Mouse (Mus musculus): ENCODE results near the gene Calhm5.

- no peak for TF ChIP-seq CTCF (IDR thresholded peaks at IDR 0.05; ENCODE audit: extremely low read depth, insufficient read depth, insufficient read length, insufficient replicate concordance)
- TF ChIP-seq POLR2A (IDR thresholded peaks at IDR 0.05; ENCODE audit: low read depth, low read length) = no peak
Observed at GRCm38 (mm10) chr10:34138027-34138426, 41.7 kb upstream of the Calhm5 start.

All from spleen, adult 2 months (tissue).